ENCODE assay signal across 10 mouse cellular contexts in genomic region chr17:15631626-15632025, GRCm38 (mm10).
DNase-seq lines count a peak whose midpoint lies in the region; ATAC-seq and TF ChIP-seq lines count a peak whose summit lies in the region.
"Had no signal": no experiment of that assay in that cellular context is flagged by ENCODE, and none has a peak within 500 bp of the region (broad histone marks: within the 10 kb centered on the region; RNA-seq: fewer than 3 reads in every experiment).

No protein-coding gene starts in this region.

- H3K4me2 ChIP-seq in forebrain, postnatal 0 days (ENCODE audit: low read depth): peak overlapping the region; percentile 5; the same call in 1 of the 2 replicates
- H3K4me2 ChIP-seq in forebrain, embryonic 15.5 days (replicated peaks): no peak overlapping the region
- peak overlapping the region; percentile 56 for H3K4me2 ChIP-seq in lung, embryonic 14.5 days
- H3K4me2 ChIP-seq in hindbrain, embryonic 15.5 days: 0 out of 2 replicates have a peak overlapping the region, but pooled peaks have one; percentile 17
- peak overlapping the region; percentile 64 for H3K4me2 ChIP-seq in liver, postnatal 0 days (ENCODE audit: low read depth, low read length)

- ATAC-seq in forebrain, postnatal 0 days: no peak
- no peak for ATAC-seq in forebrain, embryonic 15.5 days (replicated peaks)
- ATAC-seq in lung, embryonic 14.5 days (ENCODE audit: insufficient read depth): no peak
- no peak for ATAC-seq in hindbrain, embryonic 15.5 days (ENCODE audit: low FRiP score, low read depth)
- ATAC-seq in liver, postnatal 0 days: no peak

- H3K9me3 ChIP-seq in forebrain, postnatal 0 days (ENCODE audit: low read length): no peaks in the 10 kb centered on the region
- no peaks in the 10 kb centered on the region for H3K9me3 ChIP-seq in forebrain, embryonic 15.5 days
- H3K9me3 ChIP-seq in lung, embryonic 14.5 days (ENCODE audit: low read depth, low read length): no peaks in the 10 kb centered on the region
- H3K9me3 ChIP-seq in hindbrain, embryonic 15.5 days: no peaks in the 10 kb centered on the region
- H3K9me3 ChIP-seq in liver, postnatal 0 days (ENCODE audit: low read length): no peaks in the 10 kb centered on the region

- no peak for DNase-seq in forebrain, postnatal 0 days
- no peak for DNase-seq in lung, embryonic 14.5 days
- no peak for DNase-seq in lung, postnatal 4 days
- no peak for DNase-seq in liver, postnatal 0 days
- no peak for DNase-seq in spleen, postnatal 4 days (ENCODE audit: low spot score in 2 of 2)
- no peak for DNase-seq in urinary bladder, postnatal 14 days (ENCODE audit: low spot score)
- DNase-seq: B cell, adult 2 months; kidney, adult 8-10 months had no signal

- TF ChIP-seq CTCF in forebrain, postnatal 0 days (IDR thresholded peaks at IDR 0.05; ENCODE audit: low read depth): no peak
- TF ChIP-seq CTCF in lung, embryonic 14.5 days (IDR thresholded peaks at IDR 0.05; ENCODE audit: low read depth): no peak
- TF ChIP-seq CTCF in liver, postnatal 0 days (IDR thresholded peaks at IDR 0.05; ENCODE audit: low read depth): no peak

- no peak overlapping the region for H3K27ac ChIP-seq in forebrain, postnatal 0 days (ENCODE audit: low read depth, low read length)
- H3K27ac ChIP-seq in forebrain, embryonic 15.5 days (replicated peaks): no peak overlapping the region
- H3K27ac ChIP-seq in lung, embryonic 14.5 days (ENCODE audit: low read depth): no peak overlapping the region
- H3K27ac ChIP-seq in hindbrain, embryonic 15.5 days (replicated peaks): no peak overlapping the region
- no peak overlapping the region for H3K27ac ChIP-seq in liver, postnatal 0 days (ENCODE audit: low read depth)

- TF ChIP-seq EP300 in liver, postnatal 0 days (IDR thresholded peaks at IDR 0.05; ENCODE audit: low read depth): no peak

- no peaks in the 10 kb centered on the region for H3K27me3 ChIP-seq in forebrain, postnatal 0 days (ENCODE audit: insufficient read depth, low read length)
- H3K27me3 ChIP-seq in forebrain, embryonic 15.5 days: no peaks in the 10 kb centered on the region
- H3K27me3 ChIP-seq in lung, embryonic 14.5 days (ENCODE audit: insufficient read depth, low read length): no peaks in the 10 kb centered on the region
- H3K27me3 ChIP-seq in hindbrain, embryonic 15.5 days: no peaks in the 10 kb centered on the region
- no peaks in the 10 kb centered on the region for H3K27me3 ChIP-seq in liver, postnatal 0 days (ENCODE audit: insufficient read depth, low read length)

- no peak overlapping the region for H3K4me3 ChIP-seq in forebrain, postnatal 0 days (ENCODE audit: low read depth, low read length)
- H3K4me3 ChIP-seq in forebrain, embryonic 15.5 days: no peak overlapping the region
- H3K4me3 ChIP-seq in lung, embryonic 14.5 days (ENCODE audit: low read depth, low read length): no peak overlapping the region
- no peak overlapping the region for H3K4me3 ChIP-seq in hindbrain, embryonic 15.5 days
- peak overlapping the region; percentile 25 for H3K4me3 ChIP-seq in liver, postnatal 0 days (ENCODE audit: low read depth, low read length)

- no peaks in the 10 kb centered on the region for H3K4me1 ChIP-seq in forebrain, postnatal 0 days (ENCODE audit: insufficient read depth)
- H3K4me1 ChIP-seq in forebrain, embryonic 15.5 days: no peaks in the 10 kb centered on the region
- H3K4me1 ChIP-seq in lung, embryonic 14.5 days (ENCODE audit: insufficient read depth): no peaks in the 10 kb centered on the region
- H3K4me1 ChIP-seq in hindbrain, embryonic 15.5 days (replicated peaks): no peaks in the 10 kb centered on the region
- H3K4me1 ChIP-seq in liver, postnatal 0 days (ENCODE audit: insufficient read depth): no peaks in the 10 kb centered on the region; the same call in 1 of the 2 replicates

- H3K9ac ChIP-seq in forebrain, postnatal 0 days: no peak overlapping the region
- no peak overlapping the region for H3K9ac ChIP-seq in forebrain, embryonic 15.5 days (replicated peaks)
- no peak overlapping the region for H3K9ac ChIP-seq in lung, embryonic 14.5 days
- no peak overlapping the region for H3K9ac ChIP-seq in hindbrain, embryonic 15.5 days
- no peak overlapping the region for H3K9ac ChIP-seq in liver, postnatal 0 days (replicated peaks)

- 26% methylated on average over 11 of the region's 11 CpGs for WGBS in forebrain, postnatal 0 days
- 34% methylated on average over 11 of the region's 11 CpGs for WGBS in forebrain, embryonic 15.5 days
- WGBS in lung, embryonic 14.5 days: 8% methylated on average over 11 of the region's 11 CpGs
- 28% methylated on average over 11 of the region's 11 CpGs for WGBS in hindbrain, embryonic 15.5 days
- 13% methylated on average over 11 of the region's 11 CpGs for WGBS in liver, postnatal 0 days (ENCODE audit: insufficient replicate concordance)

- no peaks in the 10 kb centered on the region for H3K36me3 ChIP-seq in forebrain, postnatal 0 days (ENCODE audit: insufficient read depth)
- H3K36me3 ChIP-seq in forebrain, embryonic 15.5 days: no peaks in the 10 kb centered on the region
- no peaks in the 10 kb centered on the region for H3K36me3 ChIP-seq in lung, embryonic 14.5 days (ENCODE audit: insufficient read depth)
- no peaks in the 10 kb centered on the region for H3K36me3 ChIP-seq in hindbrain, embryonic 15.5 days
- H3K36me3 ChIP-seq in liver, postnatal 0 days (replicated peaks; ENCODE audit: insufficient read depth, low read length): no peaks in the 10 kb centered on the region
